Mouse (Mus musculus): ENCODE results near the gene Ppp1r3g. TPM values are rescaled to one million over a fixed set of nuclear protein-coding genes. Genes with fewer than 3 reads are reported as not detected.
A peak's percentile ranks its signal among the peaks of the same experiment; 100 is the strongest.

Gene Ppp1r3g
- polyA plus RNA-seq, 1 experiment from 2014 or later, result 1.6 TPM

- 66% methylated on average over 12 of the region's 12 CpGs for WGBS
- Histone ChIP-seq H3K9ac (ENCODE audit: low read length) (no peak overlapping the region), H3K27ac (replicated peaks; ENCODE audit: low read depth, low read length) (no peak overlapping the region), H3K36me3 (ENCODE audit: control insufficient read depth, insufficient read depth, low read length) (no peaks in the 10 kb centered on the region), H3K27me3 (ENCODE audit: control insufficient read depth, insufficient read depth, low read length) (no peaks in the 10 kb centered on the region), H3K9me3 (ENCODE audit: control insufficient read depth, low read length) (no peaks in the 10 kb centered on the region), H3K4me2 (ENCODE audit: low read depth, severe bottlenecking) (no peak overlapping the region), H3K4me3 (ENCODE audit: low read depth, low read length) (no peak overlapping the region), H3K4me1 (ENCODE audit: control insufficient read depth, insufficient read depth, low read length) (no peaks in the 10 kb centered on the region)
- DNase-seq (ENCODE audit: low spot score), result no peak
- no peak for ATAC-seq (ENCODE audit: insufficient number of reproducible peaks, low FRiP score, low TSS enrichment, low read depth)
These were observed 890 bp downstream of the Ppp1r3g start for GRCm38 (mm10) chr13:35959391-35960067.

GRCm38 (mm10) chr13:35963583-35963982 is 4.9 kb downstream of the Ppp1r3g start:
- DNase-seq (ENCODE audit: low spot score) (no peak), ATAC-seq (ENCODE audit: insufficient number of reproducible peaks, low FRiP score, low TSS enrichment, low read depth) (no peak)
- Histone ChIP-seq H3K9ac (ENCODE audit: low read length) (no peak overlapping the region), H3K27ac (replicated peaks; ENCODE audit: low read depth, low read length) (no peak overlapping the region), H3K4me3 (ENCODE audit: low read depth, low read length) (no peak overlapping the region), H3K27me3 (ENCODE audit: control insufficient read depth, insufficient read depth, low read length) (no peaks in the 10 kb centered on the region; the same call in 1 of the 2 replicates), H3K36me3 (ENCODE audit: control insufficient read depth, insufficient read depth, low read length) (no peaks in the 10 kb centered on the region), H3K4me2 (ENCODE audit: low read depth, severe bottlenecking) (no peak overlapping the region), H3K4me1 (ENCODE audit: control insufficient read depth, insufficient read depth, low read length) (0 out of 2 replicates have a peak, but pooled peaks cover 3% of the 10 kb centered on the region), H3K9me3 (ENCODE audit: control insufficient read depth, low read length) (no peaks in the 10 kb centered on the region)
- 96% methylated on average over 4 of the region's 4 CpGs for WGBS

GRCm38 (mm10) chr13:35967690-35968089 is 9.1 kb downstream of the Ppp1r3g start:
- WGBS, result 4% methylated on average over 15 of the region's 15 CpGs
- Histone ChIP-seq H3K36me3 (ENCODE audit: control insufficient read depth, insufficient read depth, low read length) (no peaks in the 10 kb centered on the region), H3K4me3 (ENCODE audit: low read depth, low read length) (peak overlapping the region; percentile 61), H3K27me3 (ENCODE audit: control insufficient read depth, insufficient read depth, low read length) (peaks cover 3% of the 10 kb centered on the region; the same call in 1 of the 2 replicates), H3K27ac (replicated peaks; ENCODE audit: low read depth, low read length) (no peak overlapping the region), H3K4me2 (ENCODE audit: low read depth, severe bottlenecking) (peak overlapping the region; percentile 99), H3K9me3 (ENCODE audit: control insufficient read depth, low read length) (no peaks in the 10 kb centered on the region), H3K9ac (ENCODE audit: low read length) (no peak overlapping the region; the same call in 1 of the 2 replicates), H3K4me1 (ENCODE audit: control insufficient read depth, insufficient read depth, low read length) (0 out of 2 replicates have a peak, but pooled peaks cover 3% of the 10 kb centered on the region)
- ATAC-seq (ENCODE audit: insufficient number of reproducible peaks, low FRiP score, low TSS enrichment, low read depth), result no peak
- DNase-seq (ENCODE audit: low spot score), result peak; percentile 23

- ATAC-seq (ENCODE audit: insufficient number of reproducible peaks, low FRiP score, low TSS enrichment, low read depth) (peak; percentile 68; the same call in 1 of the 2 replicates), DNase-seq (ENCODE audit: low spot score) (peak; percentile 61)
- no peaks in the 10 kb centered on the region for H3K9me3 ChIP-seq (ENCODE audit: control insufficient read depth, low read length)
- WGBS, result under 1% methylated on average over 38 of the region's 38 CpGs
- H3K4me1 ChIP-seq (ENCODE audit: control insufficient read depth, insufficient read depth, low read length), result 0 out of 2 replicates have a peak, but pooled peaks cover 3% of the 10 kb centered on the region
- H3K4me3 ChIP-seq (ENCODE audit: low read depth, low read length), result peak overlapping the region; percentile 61
- peaks cover 3% of the 10 kb centered on the region; the same call in 1 of the 2 replicates for H3K27me3 ChIP-seq (ENCODE audit: control insufficient read depth, insufficient read depth, low read length)
- H3K9ac ChIP-seq (ENCODE audit: low read length), result peak overlapping the region; percentile 61
- no peak overlapping the region for H3K27ac ChIP-seq (replicated peaks; ENCODE audit: low read depth, low read length)
- H3K36me3 ChIP-seq (ENCODE audit: control insufficient read depth, insufficient read depth, low read length), result no peaks in the 10 kb centered on the region
- peak overlapping the region; percentile 99 for H3K4me2 ChIP-seq (ENCODE audit: low read depth, severe bottlenecking)
These were observed 9.6 kb downstream of the Ppp1r3g start for GRCm38 (mm10) chr13:35968131-35968718.

GRCm38 (mm10) chr13:35968719-35969430 is 10.2 kb downstream of the Ppp1r3g start:
- H3K9ac ChIP-seq (ENCODE audit: low read length), result peak overlapping the region; percentile 61
- H3K27me3 ChIP-seq (ENCODE audit: control insufficient read depth, insufficient read depth, low read length), result peaks cover 3% of the 10 kb centered on the region; the same call in 1 of the 2 replicates
- 0 out of 2 replicates have a peak, but pooled peaks cover 3% of the 10 kb centered on the region for H3K4me1 ChIP-seq (ENCODE audit: control insufficient read depth, insufficient read depth, low read length)
- peak overlapping the region; percentile 61 for H3K4me3 ChIP-seq (ENCODE audit: low read depth, low read length)
- no peaks in the 10 kb centered on the region for H3K9me3 ChIP-seq (ENCODE audit: control insufficient read depth, low read length)
- under 1% methylated on average over 56 of the region's 57 CpGs for WGBS
- H3K4me2 ChIP-seq (ENCODE audit: low read depth, severe bottlenecking), result peak overlapping the region; percentile 99
- no peak overlapping the region for H3K27ac ChIP-seq (replicated peaks; ENCODE audit: low read depth, low read length)
- DNase-seq (ENCODE audit: low spot score) (peak; percentile 76), ATAC-seq (ENCODE audit: insufficient number of reproducible peaks, low FRiP score, low TSS enrichment, low read depth) (peak; percentile 74)
- no peaks in the 10 kb centered on the region for H3K36me3 ChIP-seq (ENCODE audit: control insufficient read depth, insufficient read depth, low read length)

GRCm38 (mm10) chr13:35969431-35969721 is 10.7 kb downstream of the Ppp1r3g start:
- peaks cover 3% of the 10 kb centered on the region; the same call in 1 of the 2 replicates for H3K27me3 ChIP-seq (ENCODE audit: control insufficient read depth, insufficient read depth, low read length)
- H3K9me3 ChIP-seq (ENCODE audit: control insufficient read depth, low read length), result no peaks in the 10 kb centered on the region
- ATAC-seq (ENCODE audit: insufficient number of reproducible peaks, low FRiP score, low TSS enrichment, low read depth), result no peak
- H3K4me3 ChIP-seq (ENCODE audit: low read depth, low read length), result peak overlapping the region; percentile 61
- no peaks in the 10 kb centered on the region for H3K36me3 ChIP-seq (ENCODE audit: control insufficient read depth, insufficient read depth, low read length)
- WGBS, result 1% methylated on average over 18 of the region's 18 CpGs
- no peak overlapping the region for H3K27ac ChIP-seq (replicated peaks; ENCODE audit: low read depth, low read length)
- peak overlapping the region; percentile 99 for H3K4me2 ChIP-seq (ENCODE audit: low read depth, severe bottlenecking)
- H3K4me1 ChIP-seq (ENCODE audit: control insufficient read depth, insufficient read depth, low read length), result 0 out of 2 replicates have a peak, but pooled peaks cover 3% of the 10 kb centered on the region
- no peak overlapping the region; the same call in 1 of the 2 replicates for H3K9ac ChIP-seq (ENCODE audit: low read length)
- no peak for DNase-seq (ENCODE audit: low spot score)

- no peaks in the 10 kb centered on the region for H3K36me3 ChIP-seq (ENCODE audit: control insufficient read depth, insufficient read depth, low read length)
- WGBS, result 24% methylated on average over 9 of the region's 9 CpGs
- peak overlapping the region; percentile 99 for H3K4me2 ChIP-seq (ENCODE audit: low read depth, severe bottlenecking)
- H3K9me3 ChIP-seq (ENCODE audit: control insufficient read depth, low read length), result no peaks in the 10 kb centered on the region
- H3K9ac ChIP-seq (ENCODE audit: low read length), result no peak overlapping the region
- DNase-seq (ENCODE audit: low spot score), result no peak
- H3K27me3 ChIP-seq (ENCODE audit: control insufficient read depth, insufficient read depth, low read length), result peaks cover 3% of the 10 kb centered on the region; the same call in 1 of the 2 replicates
- H3K4me3 ChIP-seq (ENCODE audit: low read depth, low read length), result peak overlapping the region; percentile 61; the same call in 1 of the 2 replicates
- ATAC-seq (ENCODE audit: insufficient number of reproducible peaks, low FRiP score, low TSS enrichment, low read depth), result no peak
- 0 out of 2 replicates have a peak, but pooled peaks cover 3% of the 10 kb centered on the region for H3K4me1 ChIP-seq (ENCODE audit: control insufficient read depth, insufficient read depth, low read length)
- H3K27ac ChIP-seq (replicated peaks; ENCODE audit: low read depth, low read length), result no peak overlapping the region
These were observed 11.2 kb downstream of the Ppp1r3g start for GRCm38 (mm10) chr13:35969829-35970228.

- H3K9ac ChIP-seq (ENCODE audit: low read length), result no peak overlapping the region
- no peak for DNase-seq (ENCODE audit: low spot score)
- no peaks in the 10 kb centered on the region for H3K27me3 ChIP-seq (ENCODE audit: control insufficient read depth, insufficient read depth, low read length)
- no peak overlapping the region for H3K4me3 ChIP-seq (ENCODE audit: low read depth, low read length)
- H3K4me1 ChIP-seq (ENCODE audit: control insufficient read depth, insufficient read depth, low read length), result no peaks in the 10 kb centered on the region
- 89% methylated on average over 7 of the region's 7 CpGs for WGBS
- no peaks in the 10 kb centered on the region; the same call in 1 of the 2 replicates for H3K36me3 ChIP-seq (ENCODE audit: control insufficient read depth, insufficient read depth, low read length)
- ATAC-seq (ENCODE audit: insufficient number of reproducible peaks, low FRiP score, low TSS enrichment, low read depth), result no peak
- no peak overlapping the region for H3K4me2 ChIP-seq (ENCODE audit: low read depth, severe bottlenecking)
- no peak overlapping the region for H3K27ac ChIP-seq (replicated peaks; ENCODE audit: low read depth, low read length)
- H3K9me3 ChIP-seq (ENCODE audit: control insufficient read depth, low read length), result no peaks in the 10 kb centered on the region
These were observed 18.3 kb downstream of the Ppp1r3g start for GRCm38 (mm10) chr13:35976912-35977311.

All from limb, embryonic 11.5 days (tissue).